Mouse (Mus musculus) liver, embryonic 14.5 days (tissue): ENCODE data around the gene Nebl. TPM values are rescaled to one million over a fixed set of nuclear protein-coding genes. Genes with fewer than 3 reads are reported as not detected.

Source experiments
- ATAC-seq: fragments of 200-750 bp; cut with Nextera tagmentation; 2 replicates; pipeline ENCODE4 v1.8.0; 2017; ENCODE audit warnings: moderate number of reproducible peaks, mild to moderate bottlenecking, moderate library complexity; ENCODE audit not compliant: insufficient read depth
- DNase-seq, 3 experiments: peaks; one replicate each; pipeline ENCODE4 v3.0.0-alpha.2; 2012 to 2013; ENCODE audit warnings: low read depth in 3 of 3, low spot score in 3 of 3
- H3K27ac ChIP-seq: fragments of 300-500 bp; sonication (generic); 2 replicates; pipeline ENCODE4 v1.5.1; 2014; ENCODE audit warnings: moderate library complexity, mild to moderate bottlenecking, control low read depth, inconsistent platforms
- H3K27me3 ChIP-seq: fragments of 300-500 bp; sonication (generic); 2 replicates; pipeline ENCODE4 v1.6.1; 2014; ENCODE audit warnings: mild to moderate bottlenecking, low read length, moderate library complexity; ENCODE audit not compliant: control insufficient read depth, insufficient read depth
- H3K36me3 ChIP-seq: fragments of 300-500 bp; sonication (generic); replicated peaks from 2 replicates; pipeline ENCODE4 v1.6.1; 2014; ENCODE audit warnings: low read depth; ENCODE audit not compliant: control insufficient read depth, insufficient read depth
- H3K4me1 ChIP-seq, 2 experiments: fragments of 200-500 bp in 1 of 2; fragments of 300-500 bp in 1 of 2; sonication (generic) in 1 of 2; replicated peaks; 2 replicates each; pipeline ENCODE4 v1.6.1; 2012 to 2014; ENCODE audit warnings: antibody characterized with exemption in 1 of 2, inconsistent platforms in 1 of 2, low read length in 1 of 2; ENCODE audit not compliant: control insufficient read depth in 2 of 2, insufficient read depth in 2 of 2
- H3K4me2 ChIP-seq: fragments of 300-500 bp; sonication (generic); 2 replicates; pipeline ENCODE4 v1.6.1; 2014; ENCODE audit warnings: low read depth, mild to moderate bottlenecking, control low read depth, moderate library complexity
- H3K4me3 ChIP-seq, 2 experiments: fragments of 200-500 bp in 1 of 2; fragments of 300-500 bp in 1 of 2; sonication (generic) in 1 of 2; 2 replicates each; pipeline ENCODE4 v1.5.1; 2012 to 2014; ENCODE audit warnings: low read depth in 2 of 2, low read length in 2 of 2, mild to moderate bottlenecking in 2 of 2, control low read depth in 1 of 2, inconsistent platforms in 1 of 2, moderate library complexity in 1 of 2; ENCODE audit not compliant: insufficient read depth in 1 of 2
- H3K9ac ChIP-seq: fragments of 300-500 bp; sonication (generic); replicated peaks from 2 replicates; pipeline ENCODE4 v1.6.1; 2014; ENCODE audit warnings: mild to moderate bottlenecking, control low read depth, moderate library complexity
- H3K9me3 ChIP-seq: fragments of 300-500 bp; sonication (generic); 2 replicates; pipeline ENCODE4 v1.6.1; 2016; ENCODE audit warnings: low read length, mixed read lengths; ENCODE audit not compliant: control insufficient read depth
- CTCF ChIP-seq: IDR thresholded peaks from 2 replicates; pipeline ENCODE4 v1.5.1; 2016; ENCODE audit warnings: antibody characterized with exemption, low read depth, control low read depth
- EP300 ChIP-seq: IDR thresholded peaks from 2 replicates; pipeline ENCODE4 v1.6.1; 2016; ENCODE audit warnings: antibody characterized with exemption, low read depth
- WGBS: fragments of 180-500 bp; shearing (Covaris S2); extraction: QIAGEN DNeasy Blood & Tissue Kit; methylation state at CpG from one replicate; pipeline ENCODE4 v1.1.7; 2014; ENCODE audit not compliant: insufficient replicate concordance; 5-methylcytosine and 5-hydroxymethylcytosine counted together
- polyA plus RNA-seq, 2 experiments: library from polyadenylated mRNA; depleted of rRNA in 1 of 2; stranded (reverse) in 1 of 2; unstranded in 1 of 2; fragments of >200 nt; fragmentation: Nextera tagmentation in 1 of 2; extraction: Ambion mirVana in 1 of 2; gene quantifications; 2 replicates each; pipeline versions ENCODE4 v1.2.1 to v1.2.3; 2012 to 2014

Gene Nebl
- polyA plus RNA-seq, 2 experiments, result 0.21 to 0.22 TPM

- 61% methylated on average over 2 of the region's 2 CpGs for WGBS
- Histone ChIP-seq H3K27me3 (no peaks in the 10 kb centered on the region), H3K4me2 (no peak overlapping the region), H3K4me1 (no peaks in the 10 kb centered on the region), H3K36me3 (no peaks in the 10 kb centered on the region), H3K9ac (no peak overlapping the region), H3K27ac (no peak overlapping the region), H3K9me3 (no peaks in the 10 kb centered on the region), H3K4me3 (no peak overlapping the region)
- no peak for TF ChIP-seq EP300
- no peak for DNase-seq
- no peak for ATAC-seq
Measured at GRCm38 (mm10) chr2:17375916-17376315, 355.3 kb downstream of the Nebl start.

DNA sequence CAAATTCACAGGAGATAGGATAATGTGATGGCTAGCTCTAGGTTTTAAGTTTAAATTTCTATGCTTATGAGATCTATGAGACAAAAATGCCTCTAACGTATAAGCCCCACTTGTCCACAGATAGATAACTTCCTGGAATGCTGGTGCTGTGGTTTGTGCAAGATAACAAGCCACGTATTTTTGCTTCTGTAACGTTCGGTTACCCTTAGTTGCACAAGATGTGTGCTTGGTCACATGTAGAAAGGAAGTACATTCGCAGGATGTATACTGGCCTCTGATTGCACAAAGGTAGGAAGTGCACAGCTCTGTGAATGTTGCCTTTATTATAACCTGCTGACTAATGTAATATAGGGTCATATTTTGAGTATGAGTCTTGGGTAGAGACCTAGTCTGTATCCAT, 365.6 kb downstream of the Nebl start:
- Histone ChIP-seq H3K9ac (no peak overlapping the region), H3K27ac (no peak overlapping the region), H3K9me3 (no peaks in the 10 kb centered on the region), H3K27me3 (no peaks in the 10 kb centered on the region), H3K36me3 (no peaks in the 10 kb centered on the region), H3K4me3 (no peak overlapping the region), H3K4me1 (peaks cover 5 to 21% of the 10 kb centered on the region in 2 experiments; a peak in 3 of 4 replicates), H3K4me2 (no peak overlapping the region)
- WGBS, result 8% methylated on average over 5 of the region's 5 CpGs
- peak; percentile 82; the same call in 1 of the 2 replicates for ATAC-seq
- DNase-seq, result peak; percentile 12 to 38 (median 20)
- TF ChIP-seq CTCF (no peak), EP300 (peak; percentile 59)

GRCm38 (mm10) chr2:17364971-17365548, 366.2 kb downstream of the Nebl start:
- Histone ChIP-seq H3K4me2 (no peak overlapping the region; the same call in 1 of the 2 replicates), H3K4me3 (no peak overlapping the region), H3K36me3 (no peaks in the 10 kb centered on the region), H3K27me3 (no peaks in the 10 kb centered on the region), H3K9ac (no peak overlapping the region), H3K4me1 (peaks cover 5 to 21% of the 10 kb centered on the region in 2 experiments; a peak in 3 of 4 replicates), H3K9me3 (no peaks in the 10 kb centered on the region), H3K27ac (no peak overlapping the region)
- TF ChIP-seq EP300, result no peak
- TF ChIP-seq CTCF, result no peak
- WGBS, result 27% methylated on average over 6 of the region's 6 CpGs
- DNase-seq (no peak), ATAC-seq (peak; percentile 14; the same call in 1 of the 2 replicates)

DNA sequence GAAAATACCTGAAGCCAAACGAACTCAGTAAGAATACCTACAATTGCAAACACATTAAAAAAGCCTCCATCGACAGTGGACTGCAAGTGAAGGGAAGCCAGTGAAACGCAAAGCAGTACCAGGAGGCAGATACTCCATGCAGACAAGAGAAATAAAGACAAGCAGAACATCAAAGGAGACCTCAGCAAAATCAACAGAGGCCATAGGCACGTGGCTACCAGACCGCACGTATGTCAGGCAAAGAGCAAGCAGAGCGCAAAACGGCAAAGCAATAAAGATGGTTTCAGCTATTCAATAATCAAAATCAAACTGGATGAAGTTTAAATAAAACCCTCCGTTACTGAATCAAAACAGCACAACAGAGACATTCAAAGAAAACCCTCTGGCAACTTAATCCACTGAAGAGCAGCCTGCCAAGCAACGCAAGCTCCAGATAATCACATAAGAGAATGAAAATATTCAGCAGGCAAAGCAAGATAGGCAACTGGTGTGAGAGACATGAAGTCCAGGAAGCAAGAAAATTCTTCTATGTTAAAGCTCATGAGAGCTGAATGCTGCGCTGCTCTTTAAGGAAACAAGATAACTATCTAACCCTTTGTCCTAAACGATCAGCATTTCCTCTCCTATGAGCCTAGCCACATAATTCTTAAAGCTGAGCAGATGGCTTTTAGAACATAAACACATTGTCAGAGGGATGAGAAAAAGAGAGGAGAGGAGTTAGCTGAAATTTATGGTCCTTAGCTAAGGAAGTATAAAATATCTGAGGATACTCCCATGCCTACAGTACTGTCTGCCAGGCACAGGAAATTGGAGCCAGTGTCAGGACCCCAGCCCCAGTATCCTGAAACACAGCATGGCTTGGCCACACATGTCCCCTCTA, 367.7 kb downstream of the Nebl start:
- no peaks in the 10 kb centered on the region for H3K36me3 ChIP-seq
- no peak overlapping the region for H3K9ac ChIP-seq
- H3K4me1 ChIP-seq, result peaks cover 5 to 21% of the 10 kb centered on the region in 2 experiments; a peak in 3 of 4 replicates
- H3K4me3 ChIP-seq, result no peak overlapping the region
- TF ChIP-seq CTCF, result no peak
- TF ChIP-seq EP300, result no peak
- H3K27ac ChIP-seq, result no peak overlapping the region
- ATAC-seq (no peak), DNase-seq (no peak)
- no peaks in the 10 kb centered on the region for H3K27me3 ChIP-seq
- whole genome bisulfite sequencing, result 34% methylated on average over 12 of the region's 12 CpGs
- H3K4me2 ChIP-seq, result 0 out of 2 replicates have a peak overlapping the region, but pooled peaks have one; percentile 6
- H3K9me3 ChIP-seq, result no peaks in the 10 kb centered on the region

GRCm38 (mm10) chr2:17362181-17362580, 369.1 kb downstream of the Nebl start:
- Histone ChIP-seq H3K4me2 (no peak overlapping the region), H3K9me3 (no peaks in the 10 kb centered on the region), H3K4me1 (peaks cover 5 to 21% of the 10 kb centered on the region in 2 experiments; a peak in 3 of 4 replicates), H3K27ac (no peak overlapping the region), H3K27me3 (no peaks in the 10 kb centered on the region), H3K36me3 (no peaks in the 10 kb centered on the region), H3K4me3 (no peak overlapping the region), H3K9ac (no peak overlapping the region)
- ATAC-seq (no peak), DNase-seq (no peak)
- TF ChIP-seq EP300, result no peak
- TF ChIP-seq CTCF, result no peak
- 26% methylated on average over 1 of the region's 1 CpGs for WGBS
